Mouse (Mus musculus) CH12.LX (cell line): Measurements from ENCODE around the gene Cdk5rap2. TPM values are rescaled to one million over a fixed set of nuclear protein-coding genes. Genes with fewer than 3 reads are reported as not detected.

ENCODE experiments used
- DNase-seq: peaks from one replicate; pipeline ENCODE4 v3.0.0-alpha.2; 2013; ENCODE audit errors: extremely low read depth
- H3K27ac ChIP-seq: 2 replicates; pipeline ENCODE4 v1.5.1; 2012; ENCODE audit warnings: low read depth, mild to moderate bottlenecking, control low read depth, moderate library complexity; ENCODE audit not compliant: insufficient read depth
- H3K27me3 ChIP-seq: replicated peaks from 2 replicates; pipeline ENCODE3; 2012; ENCODE audit warnings: inconsistent platforms
- H3K36me3 ChIP-seq, 2 experiments: replicated peaks in 1 of 2; 2 replicates each; pipeline versions ENCODE3 to v1.6.1; 2012; ENCODE audit warnings: inconsistent platforms in 1 of 2, low read length in 1 of 2, mild to moderate bottlenecking in 1 of 2, mixed read lengths in 1 of 2, moderate library complexity in 1 of 2; ENCODE audit not compliant: control insufficient read depth in 1 of 2, insufficient read depth in 1 of 2
- H3K4me1 ChIP-seq, 2 experiments: 2 replicates each; pipeline ENCODE4 v1.6.1; 2012; ENCODE audit warnings: inconsistent platforms in 1 of 2, moderate library complexity in 1 of 2; ENCODE audit not compliant: insufficient read depth in 2 of 2, control insufficient read depth in 1 of 2
- H3K4me2 ChIP-seq: 2 replicates; pipeline ENCODE4 v1.6.1; 2012; ENCODE audit warnings: low read depth, mild to moderate bottlenecking, control low read depth; ENCODE audit not compliant: poor library complexity, insufficient read depth, severe bottlenecking
- H3K4me3 ChIP-seq, 3 experiments: fragments of 150-350 bp in 1 of 3; sonication (generic) in 1 of 3; replicated peaks in 1 of 3; 2 replicates each; pipeline versions ENCODE3 to v1.5.1; 2011 to 2012; ENCODE audit warnings: low read depth in 2 of 3, low read length in 2 of 3, mild to moderate bottlenecking in 2 of 3, moderate library complexity in 2 of 3, control low read depth in 1 of 3, improper control_type of control experiment in 1 of 3, inconsistent platforms in 1 of 3, mixed read lengths in 1 of 3; ENCODE audit not compliant: poor library complexity in 1 of 3
- H3K79me2 ChIP-seq: replicated peaks from 2 replicates; pipeline ENCODE4 v1.6.1; 2012; ENCODE audit warnings: mild to moderate bottlenecking, moderate library complexity; ENCODE audit not compliant: control insufficient read depth, poor library complexity, insufficient read depth, severe bottlenecking; ENCODE audit errors: extremely low read depth
- H3K9ac ChIP-seq: 2 replicates; pipeline ENCODE4 v1.6.1; 2012; ENCODE audit warnings: low read depth, mild to moderate bottlenecking, control low read depth, moderate library complexity; ENCODE audit not compliant: insufficient read depth
- H3K9me3 ChIP-seq: replicated peaks from 2 replicates; pipeline ENCODE3; 2012; ENCODE audit warnings: low read length, inconsistent platforms, mixed read lengths
- CHD1 ChIP-seq: IDR thresholded peaks from 2 replicates; pipeline ENCODE4 v1.6.1; 2012; ENCODE audit warnings: low read depth, low read length, improper control_type of control experiment, inconsistent platforms
- ETS1 ChIP-seq: conservative IDR thresholded peaks from 2 replicates; pipeline ENCODE4 v1.6.1; 2012; ENCODE audit warnings: low read depth, mild to moderate bottlenecking, inconsistent platforms, low read length, improper control_type of control experiment, moderate library complexity
- HCFC1 ChIP-seq: IDR thresholded peaks from 2 replicates; pipeline ENCODE4 v1.6.1; 2012; ENCODE audit warnings: low read depth, mild to moderate bottlenecking, inconsistent platforms, low read length, improper control_type of control experiment
- IRF4 ChIP-seq: IDR thresholded peaks from 2 replicates; pipeline ENCODE4 v1.6.1; 2014; ENCODE audit warnings: low read depth, mild to moderate bottlenecking, inconsistent platforms, low read length, improper control_type of control experiment
- JUN ChIP-seq: IDR thresholded peaks from 2 replicates; pipeline ENCODE4 v1.6.1; 2011; ENCODE audit warnings: low read depth, mild to moderate bottlenecking, low read length, improper control_type of control experiment, moderate library complexity; ENCODE audit not compliant: insufficient read depth
- JUND ChIP-seq: conservative IDR thresholded peaks from 2 replicates; pipeline ENCODE4 v1.6.1; 2011; ENCODE audit warnings: low read depth, low read length, improper control_type of control experiment
- NELFE ChIP-seq: IDR thresholded peaks from 2 replicates; pipeline ENCODE4 v1.6.1; 2011; ENCODE audit warnings: low read depth, low read length, improper control_type of control experiment
- NRF1 ChIP-seq: IDR thresholded peaks from 2 replicates; pipeline ENCODE4 v1.6.1; 2014; ENCODE audit warnings: low read depth, mild to moderate bottlenecking, inconsistent platforms, low read length, improper control_type of control experiment, moderate library complexity
- RAD21 ChIP-seq: IDR thresholded peaks from 2 replicates; pipeline ENCODE4 v1.6.1; 2011; ENCODE audit warnings: low read depth, mild to moderate bottlenecking, low read length, improper control_type of control experiment, moderate library complexity
- RCOR1 ChIP-seq: conservative IDR thresholded peaks from 2 replicates; pipeline ENCODE4 v1.6.1; 2012; ENCODE audit warnings: low read depth, mild to moderate bottlenecking, inconsistent platforms, low read length, improper control_type of control experiment
- TBP ChIP-seq: conservative IDR thresholded peaks from 2 replicates; pipeline ENCODE4 v1.6.1; 2011; ENCODE audit warnings: low read depth, low read length, improper control_type of control experiment
- TCF12 ChIP-seq: IDR thresholded peaks from 2 replicates; pipeline ENCODE4 v1.6.1; 2014; ENCODE audit warnings: low read depth, mild to moderate bottlenecking, inconsistent platforms, low read length, improper control_type of control experiment
- USF1 ChIP-seq: IDR thresholded peaks from 2 replicates; pipeline ENCODE4 v1.6.1; 2014; ENCODE audit warnings: low read depth, mild to moderate bottlenecking, inconsistent platforms, low read length, improper control_type of control experiment
- USF2 ChIP-seq: conservative IDR thresholded peaks from 2 replicates; pipeline ENCODE4 v1.6.1; 2011; ENCODE audit warnings: low read depth, low read length, improper control_type of control experiment
- ZKSCAN1 ChIP-seq: IDR thresholded peaks from 2 replicates; pipeline ENCODE4 v1.6.1; 2012; ENCODE audit warnings: low read depth, inconsistent platforms, low read length, improper control_type of control experiment, borderline replicate concordance
- ZMIZ1 ChIP-seq: IDR thresholded peaks from 2 replicates; pipeline ENCODE4 v1.6.1; 2012; ENCODE audit warnings: low read depth, mild to moderate bottlenecking, inconsistent platforms, low read length, improper control_type of control experiment
- dilution Hi-C: fragments of 300-500 bp; cut with MboI; formaldehyde crosslinking; loops from 2 replicates; pipeline ENCODE4 v1.14.3; 2020; ENCODE audit warnings: low sequenced_read_pairs; ENCODE audit not compliant: extremely low pct_unique_long_range_greater_than_20kb, extremely low pct_ligation_motif_present
- in situ Hi-C: fragments of 300-500 bp; cut with MboI; formaldehyde crosslinking; loops from 3 replicates; pipeline ENCODE4 v1.14.3; 2019; ENCODE audit warnings: low sequenced_read_pairs, low pct_ligation_motif_present, low pct_unique_long_range_greater_than_20kb, mixed read lengths
- polyA plus RNA-seq: library from polyadenylated mRNA; unstranded; fragments of >175 nt; gene quantifications from 2 replicates; pipeline ENCODE4 v1.2.1, GENCODE M21; 2012; ENCODE audit warnings: low read depth; ENCODE audit not compliant: insufficient read length
- total RNA-seq, 2 experiments: library from RNA; depleted of rRNA; stranded (reverse); fragments of 300-350 nt in 1 of 2; fragments of >200 nt in 1 of 2; gene quantifications; 2 replicates each; pipeline ENCODE4 v1.2.3; 2012 to 2014

Cdk5rap2 gene
- total and polyA plus RNA-seq, 3 experiments = 12.1 to 26.3 (median 15.9) TPM

DNA sequence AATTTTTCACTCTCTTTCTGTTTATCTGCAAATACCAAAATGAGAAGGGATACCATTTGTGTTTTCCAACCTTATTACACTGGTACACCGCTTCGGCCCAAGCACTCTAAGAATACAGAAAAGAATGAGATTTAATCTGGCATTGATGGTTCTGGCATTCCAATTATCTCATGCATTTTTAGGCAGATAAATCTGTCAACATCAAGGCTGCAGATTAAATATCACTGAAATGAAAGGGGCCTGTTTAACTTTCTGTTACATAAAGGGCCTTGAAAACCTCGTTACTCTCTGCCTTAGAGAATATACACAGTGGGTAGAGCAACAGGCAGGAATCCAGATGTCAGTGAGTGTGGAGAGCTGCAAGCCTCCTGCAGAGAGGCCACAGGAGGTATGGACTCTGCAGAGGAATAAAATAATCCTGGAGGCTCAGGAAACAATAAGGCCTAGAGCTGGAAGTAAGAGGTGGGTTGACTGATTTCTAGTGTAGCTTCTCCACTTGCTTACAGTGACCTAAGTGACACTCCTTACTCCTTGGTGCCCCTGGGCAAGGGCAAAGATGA, 166.6 kb downstream of the Cdk5rap2 start:
- no peak for DNase-seq
- no peak overlapping the region for H3K4me2 ChIP-seq
- no peaks in the 10 kb centered on the region for H3K79me2 ChIP-seq
- in situ Hi-C loops (no loop called here), dilution Hi-C loops (no loop called here)
- no peaks in the 10 kb centered on the region for H3K27me3 ChIP-seq
- H3K4me1 ChIP-seq = no peaks in the 10 kb centered on the region
- no peaks in the 10 kb centered on the region for H3K9me3 ChIP-seq
- no peak for TF ChIP-seq HCFC1
- TF ChIP-seq CHD1 = no peak
- no peak for TF ChIP-seq RAD21
- TF ChIP-seq NELFE = no peak
- TF ChIP-seq USF2 = no peak
- TF ChIP-seq ETS1 = no peak
- no peak for TF ChIP-seq TCF12
- TF ChIP-seq ZMIZ1 = no peak
- no peak for TF ChIP-seq USF1
- TF ChIP-seq JUND = no peak
- no peak for TF ChIP-seq TBP
- no peak for TF ChIP-seq IRF4
- no peak overlapping the region for H3K4me3 ChIP-seq
- no peak overlapping the region for H3K27ac ChIP-seq
- peaks cover 39 to 89% of the 10 kb centered on the region in 2 experiments for H3K36me3 ChIP-seq
- no peak overlapping the region for H3K9ac ChIP-seq

DNA sequence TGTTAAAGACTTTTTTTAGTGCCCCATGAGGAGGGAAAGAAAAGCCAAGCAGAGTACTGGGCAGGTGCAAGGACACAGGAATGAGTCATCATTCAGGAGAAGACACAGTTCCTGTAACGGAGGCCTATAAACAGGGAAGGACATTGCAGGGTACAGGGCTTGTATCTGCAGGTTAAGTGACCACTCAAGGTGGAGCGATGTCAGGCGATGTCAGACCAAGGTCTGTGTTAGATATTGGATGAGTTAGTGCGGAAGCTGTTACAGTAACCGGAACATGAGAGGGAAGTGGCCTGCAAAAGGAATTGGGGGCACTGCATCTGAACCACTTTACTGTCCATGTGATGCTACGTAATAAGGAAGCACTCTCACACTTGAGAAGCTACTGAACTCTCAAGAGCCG, 170.5 kb downstream of the Cdk5rap2 start:
- Histone ChIP-seq H3K4me1 (no peaks in the 10 kb centered on the region), H3K27ac (no peak overlapping the region), H3K36me3 (peaks cover 51 to 96% of the 10 kb centered on the region in 2 experiments), H3K4me3 (no peak overlapping the region), H3K79me2 (no peaks in the 10 kb centered on the region), H3K9ac (no peak overlapping the region), H3K27me3 (no peaks in the 10 kb centered on the region), H3K4me2 (no peak overlapping the region), H3K9me3 (no peaks in the 10 kb centered on the region)
- DNase-seq = no peak
- TF ChIP-seq NRF1 (no peak), ZKSCAN1 (no peak), RCOR1 (no peak), JUN (no peak)
- in situ Hi-C loops = no loop called here
- dilution Hi-C loops = no loop called here
